Mouse (Mus musculus): ENCODE measurements around the gene Mtch1.

DNA sequence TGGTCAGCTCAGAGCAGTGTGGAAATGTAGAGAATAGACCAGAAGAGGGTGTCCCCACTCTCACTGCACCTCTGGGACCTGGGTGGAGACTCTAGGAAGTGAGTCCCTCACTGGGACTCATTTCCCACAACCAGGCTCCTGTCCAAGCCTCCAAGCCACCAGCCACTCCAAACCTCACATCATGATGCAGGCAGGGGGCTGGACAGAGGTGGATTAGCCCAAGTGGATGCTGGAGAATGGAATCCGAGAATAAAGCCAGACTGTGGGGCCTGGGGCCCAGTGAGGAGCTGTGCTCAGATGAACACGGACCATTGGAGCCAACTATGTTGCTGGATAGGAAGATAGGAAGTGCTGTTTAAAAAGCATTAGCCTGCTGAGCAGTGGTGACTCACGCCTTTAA lies 30.8 kb downstream of the Mtch1 start:
- TF ChIP-seq EP300 (optimal IDR thresholded peaks at IDR 0.05) (no peak), CTCF (IDR thresholded peaks at IDR 0.05; ENCODE audit: low read depth) (no peak)

Data from stomach, postnatal 0 days (tissue).